In the genomic region with DNA sequence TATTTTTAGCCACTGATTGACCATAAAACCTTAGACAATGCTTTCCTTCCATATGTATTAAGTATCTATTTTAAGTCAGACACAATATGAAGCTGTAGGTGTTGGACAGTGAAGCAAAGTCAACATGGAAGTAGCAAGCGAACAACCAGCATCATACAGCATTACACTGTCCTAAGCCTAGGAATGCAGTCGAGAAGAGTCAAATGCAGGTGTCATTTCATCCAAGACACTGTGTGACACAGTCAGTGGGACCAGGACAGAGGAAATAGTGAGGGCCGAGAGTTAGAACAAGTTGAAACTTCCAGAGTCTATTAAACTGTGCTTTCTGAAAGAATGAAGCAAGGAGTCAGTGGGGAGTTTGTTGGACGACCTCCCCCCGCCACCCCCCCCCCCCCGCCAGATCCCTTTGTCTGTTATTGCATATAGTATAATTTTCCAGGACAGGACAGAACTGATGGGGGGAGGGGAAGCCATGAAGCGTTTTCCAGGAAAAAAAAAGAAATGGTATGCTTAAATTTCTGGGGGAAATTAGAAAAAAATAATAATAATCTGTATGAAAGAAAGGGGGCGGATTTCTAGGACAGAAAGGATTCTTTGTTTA, we compare ENCODE assay signal across 22 mouse cellular contexts.
DNase-seq lines count a peak whose midpoint lies in the region; ATAC-seq and TF ChIP-seq lines count a peak whose summit lies in the region.
"Had no signal": no experiment of that assay in that cellular context is flagged by ENCODE, and none has a peak within 500 bp of the region (broad histone marks: within the 10 kb centered on the region; RNA-seq: fewer than 3 reads in every experiment).

No protein-coding gene starts in this region.

- no peaks in the 10 kb centered on the region for H3K9me3 ChIP-seq in midbrain, embryonic 12.5 days
- no peaks in the 10 kb centered on the region for H3K9me3 ChIP-seq in midbrain, embryonic 10.5 days (replicated peaks)
- H3K9me3 ChIP-seq in forebrain, embryonic 16.5 days (ENCODE audit: control insufficient read depth, low read length), result no peaks in the 10 kb centered on the region
- H3K9me3 ChIP-seq in hindbrain, postnatal 0 days (ENCODE audit: low read length), result no peaks in the 10 kb centered on the region
- H3K9me3 ChIP-seq: embryonic facial prominence, embryonic 12.5 days; heart, embryonic 15.5 days; limb, embryonic 15.5 days; neural tube, embryonic 13.5 days had no signal

- no peak overlapping the region for H3K9ac ChIP-seq in midbrain, embryonic 12.5 days (replicated peaks)
- H3K9ac ChIP-seq in forebrain, embryonic 16.5 days (replicated peaks; ENCODE audit: low read depth, low read length), result no peak overlapping the region
- H3K9ac ChIP-seq in hindbrain, postnatal 0 days (replicated peaks; ENCODE audit: low read length), result no peak overlapping the region
- H3K9ac ChIP-seq: embryonic facial prominence, embryonic 12.5 days; heart, embryonic 15.5 days; limb, embryonic 15.5 days; liver, embryonic 14.5 days; lung, embryonic 14.5 days; neural tube, embryonic 13.5 days had no signal

- no peak for TF ChIP-seq CTCF in hindbrain, postnatal 0 days (IDR thresholded peaks at IDR 0.05; ENCODE audit: low read depth)

- no peaks in the 10 kb centered on the region for H3K36me3 ChIP-seq in midbrain, embryonic 12.5 days
- no peaks in the 10 kb centered on the region for H3K36me3 ChIP-seq in midbrain, embryonic 10.5 days
- H3K36me3 ChIP-seq in forebrain, embryonic 16.5 days (ENCODE audit: control insufficient read depth, insufficient read depth), result no peaks in the 10 kb centered on the region
- H3K36me3 ChIP-seq in hindbrain, postnatal 0 days (ENCODE audit: insufficient read depth, low read length), result no peaks in the 10 kb centered on the region
- H3K36me3 ChIP-seq: embryonic facial prominence, embryonic 12.5 days; heart, embryonic 15.5 days; limb, embryonic 15.5 days; neural tube, embryonic 13.5 days had no signal

- H3K4me1 ChIP-seq in midbrain, embryonic 12.5 days, result peaks cover 16% of the 10 kb centered on the region
- H3K4me1 ChIP-seq in midbrain, embryonic 10.5 days, result peaks cover 31% of the 10 kb centered on the region
- peaks cover 13% of the 10 kb centered on the region for H3K4me1 ChIP-seq in forebrain, embryonic 16.5 days (replicated peaks; ENCODE audit: control insufficient read depth, insufficient read depth, low read length)
- peaks cover 10% of the 10 kb centered on the region; the same call in 1 of the 2 replicates for H3K4me1 ChIP-seq in hindbrain, postnatal 0 days (ENCODE audit: insufficient read depth, low read length)
- H3K4me1 ChIP-seq: embryonic facial prominence, embryonic 12.5 days; heart, embryonic 15.5 days; limb, embryonic 15.5 days had no signal

- no peak for DNase-seq in midbrain, embryonic 10.5 days (ENCODE audit: low spot score)
- no peak for DNase-seq in hindbrain, postnatal 0 days (ENCODE audit: low spot score)
- DNase-seq in c-Kit-positive CD71-positive TER-119-positive erythroid progenitor cells, embryonic 14.5 days (ENCODE audit: low spot score), result no peak
- no peak for DNase-seq in kidney, adult 18-20 months
- no peak for DNase-seq in layer of hippocampus, adult 11-12 months (ENCODE audit: low spot score)
- DNase-seq: adrenal gland, adult 2 months; cerebellum, adult 11-12 months; cerebellum, postnatal 14 days; gastrocnemius, adult 2 months; left cerebral cortex, postnatal 4 days; right cerebral cortex, adult 18-20 months; thymus, adult 18-20 months; thymus, postnatal 36 days had no signal

- peak; percentile 52 for ATAC-seq in midbrain, embryonic 12.5 days (ENCODE audit: low FRiP score, low read depth)
- ATAC-seq in forebrain, embryonic 16.5 days, result peak; percentile 47
- ATAC-seq in hindbrain, postnatal 0 days, result no peak
- ATAC-seq: intestine, embryonic 16.5 days had no signal

- H3K27ac ChIP-seq in midbrain, embryonic 12.5 days (replicated peaks), result 0 out of 2 replicates have a peak overlapping the region, but pooled peaks have one; percentile 26
- no peak overlapping the region; the same call in 1 of the 2 replicates for H3K27ac ChIP-seq in midbrain, embryonic 10.5 days (replicated peaks)
- H3K27ac ChIP-seq in forebrain, embryonic 16.5 days (ENCODE audit: low read length), result no peak overlapping the region
- H3K27ac ChIP-seq in hindbrain, postnatal 0 days, result 0 out of 2 replicates have a peak overlapping the region, but pooled peaks have one; percentile 13
- H3K27ac ChIP-seq: embryonic facial prominence, embryonic 12.5 days; gastrocnemius, adult 2 months; heart, embryonic 15.5 days; limb, embryonic 15.5 days; liver, embryonic 14.5 days had no signal

- H3K27me3 ChIP-seq in midbrain, embryonic 12.5 days, result no peaks in the 10 kb centered on the region
- H3K27me3 ChIP-seq in midbrain, embryonic 10.5 days (ENCODE audit: low read depth, poor library complexity, severe bottlenecking), result peaks cover 9% of the 10 kb centered on the region; the same call in 1 of the 2 replicates
- no peaks in the 10 kb centered on the region for H3K27me3 ChIP-seq in forebrain, embryonic 16.5 days (replicated peaks; ENCODE audit: control insufficient read depth, insufficient read depth, low read length)
- no peaks in the 10 kb centered on the region for H3K27me3 ChIP-seq in hindbrain, postnatal 0 days (ENCODE audit: insufficient read depth, low read length)
- H3K27me3 ChIP-seq: embryonic facial prominence, embryonic 12.5 days; heart, embryonic 15.5 days; limb, embryonic 15.5 days; neural tube, embryonic 13.5 days had no signal

- 0 out of 2 replicates have a peak overlapping the region, but pooled peaks have one; percentile 11 for H3K4me2 ChIP-seq in midbrain, embryonic 12.5 days (replicated peaks)
- H3K4me2 ChIP-seq in forebrain, embryonic 16.5 days (ENCODE audit: low read length), result no peak overlapping the region
- no peak overlapping the region for H3K4me2 ChIP-seq in hindbrain, postnatal 0 days (ENCODE audit: low read depth, low read length)
- H3K4me2 ChIP-seq: embryonic facial prominence, embryonic 12.5 days; heart, embryonic 15.5 days; limb, embryonic 15.5 days; lung, embryonic 14.5 days; neural tube, embryonic 13.5 days had no signal

- WGBS in midbrain, embryonic 12.5 days, result 35% methylated on average over 8 of the region's 8 CpGs
- 44% methylated on average over 8 of the region's 8 CpGs for WGBS in midbrain, embryonic 10.5 days
- WGBS in forebrain, embryonic 16.5 days, result 33% methylated on average over 8 of the region's 8 CpGs
- 42% methylated on average over 8 of the region's 8 CpGs for WGBS in hindbrain, postnatal 0 days

- no peak overlapping the region for H3K4me3 ChIP-seq in midbrain, embryonic 12.5 days
- no peak overlapping the region for H3K4me3 ChIP-seq in midbrain, embryonic 10.5 days
- no peak overlapping the region for H3K4me3 ChIP-seq in forebrain, embryonic 16.5 days (replicated peaks; ENCODE audit: low read length)
- H3K4me3 ChIP-seq in hindbrain, postnatal 0 days (ENCODE audit: low read length), result no peak overlapping the region
- H3K4me3 ChIP-seq: embryonic facial prominence, embryonic 12.5 days; gastrocnemius, adult 2 months; heart, embryonic 15.5 days; limb, embryonic 15.5 days; neural tube, embryonic 13.5 days had no signal

Comparison
In these comparisons a context has a peak if more than half of its experiments do, and no peak if none do; other contexts are left out.
1. H3K27ac ChIP-seq: peak in midbrain, embryonic 12.5 days (single experiment) and hindbrain, postnatal 0 days (single experiment); none in midbrain, embryonic 10.5 days (single experiment) and forebrain, embryonic 16.5 days (single experiment).